Mouse (Mus musculus) myocyte (in vitro differentiated cells): ENCODE data around the gene Prkca. TPM values are rescaled to one million over a fixed set of nuclear protein-coding genes. Genes with fewer than 3 reads are reported as not detected.

Experiments used
- H3K27me3 ChIP-seq: one replicate; pipeline ENCODE4 v1.6.1; 2011; ENCODE audit not compliant: control insufficient read depth, insufficient read depth, insufficient read length
- H3K36me3 ChIP-seq: one replicate; pipeline ENCODE4 v1.6.1; 2011; ENCODE audit not compliant: control insufficient read depth, insufficient read depth
- H3K4me2 ChIP-seq: one replicate; pipeline ENCODE4 v1.6.1; 2011; ENCODE audit warnings: low read depth, control low read depth
- H3K4me3 ChIP-seq: one replicate; pipeline ENCODE4 v1.5.1; 2011; ENCODE audit warnings: mild to moderate bottlenecking, control low read depth, moderate library complexity
- H3K79me2 ChIP-seq: one replicate; pipeline ENCODE4 v1.6.1; 2011; ENCODE audit not compliant: control insufficient read depth, insufficient read depth
- H3ac ChIP-seq: one replicate; pipeline ENCODE4 v1.6.1; 2011; ENCODE audit not compliant: control insufficient read depth, insufficient read length
- CEBPB ChIP-seq: IDR thresholded peaks from 2 replicates; pipeline ENCODE4 v1.6.1; 2011; ENCODE audit warnings: mild to moderate bottlenecking, moderate library complexity; ENCODE audit not compliant: poor library complexity, insufficient read depth, severe bottlenecking
- E2F4 ChIP-seq: IDR thresholded peaks from one replicate; pipeline ENCODE4 v1.6.1; 2011; ENCODE audit warnings: mild to moderate bottlenecking, control low read depth, moderate library complexity; ENCODE audit not compliant: insufficient read depth
- MAX ChIP-seq: IDR thresholded peaks from one replicate; pipeline ENCODE4 v1.6.1; 2011; ENCODE audit warnings: low read depth, mild to moderate bottlenecking, control low read depth
- MYOD1 ChIP-seq, 3 experiments: IDR thresholded peaks; one replicate each; pipeline ENCODE4 v1.6.1; 2011; ENCODE audit warnings: control low read depth in 2 of 3, low read depth in 2 of 3, mild to moderate bottlenecking in 2 of 3, moderate library complexity in 1 of 3; ENCODE audit not compliant: insufficient read length in 2 of 3, control insufficient read depth in 1 of 3
- MYOG ChIP-seq, 3 experiments: IDR thresholded peaks; one replicate each; pipeline ENCODE4 v1.6.1; 2011; ENCODE audit warnings: control low read depth in 2 of 3, low read depth in 2 of 3, mild to moderate bottlenecking in 2 of 3; ENCODE audit not compliant: insufficient read length in 2 of 3, control insufficient read depth in 1 of 3, insufficient read depth in 1 of 3
- POLR2A ChIP-seq: IDR thresholded peaks from one replicate; pipeline ENCODE4 v1.6.1; 2011; ENCODE audit warnings: low read depth, mild to moderate bottlenecking, control low read depth, moderate library complexity; ENCODE audit not compliant: insufficient read length
- POLR2AphosphoS2 ChIP-seq: IDR thresholded peaks from one replicate; pipeline ENCODE4 v1.6.1; 2011; ENCODE audit warnings: low read depth, control low read depth; ENCODE audit not compliant: insufficient read length
- REST ChIP-seq: IDR thresholded peaks from one replicate; pipeline ENCODE4 v1.6.1; 2011; ENCODE audit warnings: mild to moderate bottlenecking, control low read depth, moderate library complexity; ENCODE audit not compliant: insufficient read depth, insufficient read length
- SRF ChIP-seq: IDR thresholded peaks from one replicate; pipeline ENCODE4 v1.6.1; 2011; ENCODE audit warnings: low read depth; ENCODE audit not compliant: control insufficient read depth, insufficient read length
- TCF12 ChIP-seq: IDR thresholded peaks from one replicate; pipeline ENCODE4 v1.6.1; 2011; ENCODE audit warnings: mild to moderate bottlenecking, control low read depth; ENCODE audit not compliant: poor library complexity, insufficient read depth, severe bottlenecking
- TCF3 ChIP-seq: IDR thresholded peaks from one replicate; pipeline ENCODE4 v1.6.1; 2011; ENCODE audit warnings: low read depth, control low read depth; ENCODE audit not compliant: insufficient read length
- USF1 ChIP-seq: IDR thresholded peaks from one replicate; pipeline ENCODE4 v1.6.1; 2011; ENCODE audit warnings: low read depth, mild to moderate bottlenecking, control low read depth, moderate library complexity
- polyA plus RNA-seq: library from polyadenylated mRNA; unstranded; fragments of >200 nt; fragmentation: generic; extraction: Trizol; gene quantifications from one replicate; pipeline ENCODE4 v1.2.1, GENCODE M21; 2012; ENCODE audit warnings: missing spikeins

The Prkca gene
- polyA plus RNA-seq, 1 experiment, result 15.3 TPM

DNA sequence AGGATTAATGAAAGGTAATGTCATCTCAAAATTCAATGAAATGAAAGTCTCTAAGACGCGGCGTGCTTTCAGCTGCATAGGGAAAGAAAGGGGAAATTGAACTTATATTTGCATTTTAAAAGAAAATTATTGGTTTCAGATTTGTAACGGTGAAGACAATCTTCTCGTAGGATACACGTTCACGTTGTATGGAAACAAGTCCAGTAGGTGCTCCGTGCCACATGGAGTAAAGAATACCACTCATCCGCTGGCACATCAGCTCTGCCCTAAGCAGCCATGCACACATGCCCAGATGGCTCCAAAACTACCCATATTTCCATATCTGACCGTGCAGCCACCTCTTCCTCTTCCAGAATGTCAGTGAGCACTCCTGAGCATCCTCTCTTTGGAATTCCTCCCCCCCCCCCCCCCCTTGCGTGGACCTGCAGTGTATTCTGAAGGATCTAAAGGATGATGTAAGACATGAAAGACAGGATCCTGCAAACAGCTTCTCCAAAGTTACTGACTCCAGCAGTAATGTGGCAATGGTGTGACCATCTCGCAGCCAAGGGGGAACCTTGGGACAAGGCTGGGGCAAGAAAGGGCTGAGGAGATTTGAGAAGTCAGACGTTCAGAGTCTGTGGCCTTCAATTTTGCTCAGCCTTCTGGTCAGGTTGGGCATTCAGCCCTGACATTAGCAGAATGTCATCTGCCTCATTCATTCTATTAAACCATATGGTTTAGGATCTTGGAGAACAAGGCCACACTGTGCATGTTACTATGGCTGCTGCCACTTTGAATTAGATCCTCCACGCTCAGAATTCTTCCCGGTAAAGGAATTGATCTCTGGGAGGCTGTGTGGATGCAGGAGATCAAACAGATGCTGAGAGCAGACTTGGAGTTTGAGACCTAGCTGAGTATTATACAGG, 142.8 kb downstream of the Prkca start:
- Histone ChIP-seq H3K4me3 (no peak overlapping the region), H3K27me3 (no peaks in the 10 kb centered on the region), H3K36me3 (no peaks in the 10 kb centered on the region), H3K4me2 (no peak overlapping the region), H3ac (no peak overlapping the region), H3K79me2 (no peaks in the 10 kb centered on the region)
- TF ChIP-seq TCF3 (no peak), USF1 (no peak), E2F4 (no peak), SRF (no peak), MYOD1 (IDR thresholded peaks at IDR 0.05; ENCODE audit: control insufficient read depth in 1 of 3, insufficient read length in 2 of 3, low read depth in 2 of 3) (no peak), REST (no peak), TCF12 (no peak), CEBPB (no peak), POLR2A (no peak), MYOG (IDR thresholded peaks at IDR 0.05; ENCODE audit: control insufficient read depth in 1 of 3, insufficient read depth in 1 of 3, insufficient read length in 2 of 3, low read depth in 2 of 3) (no peak), MAX (no peak)

DNA sequence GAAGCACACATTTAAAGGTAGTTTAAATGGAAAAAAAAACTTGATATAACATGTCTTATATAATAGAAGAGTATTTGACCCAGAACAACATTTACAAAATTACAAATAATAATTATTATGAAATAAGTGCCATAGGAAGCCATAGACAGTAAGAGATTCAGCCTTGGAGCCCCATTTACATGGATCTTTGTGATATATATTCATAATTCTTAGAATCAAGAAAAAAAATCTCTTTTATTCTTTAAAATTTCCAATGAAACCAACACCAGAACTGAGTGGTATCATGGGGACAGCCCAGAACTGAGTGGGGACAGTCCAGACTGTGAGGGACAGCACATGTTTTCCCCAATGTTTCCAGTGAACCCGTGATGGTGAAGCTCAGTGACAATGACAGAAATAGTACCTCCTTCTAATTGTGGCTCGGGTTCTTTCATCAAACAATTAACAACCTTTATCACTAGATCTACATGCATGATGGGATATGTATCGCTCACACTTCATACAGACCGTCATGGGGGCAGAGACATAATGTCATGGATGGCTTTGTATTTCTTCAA, 144.2 kb downstream of the Prkca start:
- TF ChIP-seq REST, result no peak
- TF ChIP-seq POLR2A, result no peak
- no peak for TF ChIP-seq USF1
- Histone ChIP-seq H3K4me3 (no peak overlapping the region), H3K4me2 (no peak overlapping the region), H3K36me3 (no peaks in the 10 kb centered on the region), H3K27me3 (no peaks in the 10 kb centered on the region), H3ac (no peak overlapping the region), H3K79me2 (no peaks in the 10 kb centered on the region)

DNA sequence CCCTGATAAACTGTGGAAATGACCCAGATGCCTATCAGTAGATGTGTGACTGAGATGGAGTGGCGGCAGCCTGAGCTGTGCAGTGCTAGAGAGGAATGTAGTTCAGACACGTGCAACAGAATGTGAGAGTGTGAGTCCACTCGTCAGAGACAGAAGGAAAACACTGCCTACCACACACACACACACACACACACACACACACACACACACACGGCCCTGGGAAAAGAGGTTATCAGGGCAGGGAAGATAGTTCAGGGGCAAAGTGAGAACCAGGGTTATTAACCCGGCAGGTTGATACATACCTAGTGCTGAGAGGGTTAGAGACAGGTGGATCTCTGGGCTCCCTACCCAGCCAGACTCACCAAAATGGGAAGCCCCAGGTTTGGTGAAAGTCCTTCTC, 145.1 kb downstream of the Prkca start:
- Histone ChIP-seq H3K27me3 (no peaks in the 10 kb centered on the region), H3K79me2 (no peaks in the 10 kb centered on the region), H3K4me3 (no peak overlapping the region), H3ac (no peak overlapping the region), H3K4me2 (no peak overlapping the region), H3K36me3 (no peaks in the 10 kb centered on the region)
- no peak for TF ChIP-seq E2F4
- no peak for TF ChIP-seq TCF3
- TF ChIP-seq MAX, result no peak
- no peak for TF ChIP-seq MYOG (IDR thresholded peaks at IDR 0.05; ENCODE audit: control insufficient read depth in 1 of 3, insufficient read depth in 1 of 3, insufficient read length in 2 of 3, low read depth in 2 of 3)
- TF ChIP-seq SRF, result no peak
- no peak for TF ChIP-seq POLR2A
- no peak for TF ChIP-seq POLR2AphosphoS2
- no peak for TF ChIP-seq REST
- no peak for TF ChIP-seq MYOD1 (IDR thresholded peaks at IDR 0.05; ENCODE audit: control insufficient read depth in 1 of 3, insufficient read length in 2 of 3, low read depth in 2 of 3)
- no peak for TF ChIP-seq CEBPB
- TF ChIP-seq USF1, result no peak
- TF ChIP-seq TCF12, result no peak

DNA sequence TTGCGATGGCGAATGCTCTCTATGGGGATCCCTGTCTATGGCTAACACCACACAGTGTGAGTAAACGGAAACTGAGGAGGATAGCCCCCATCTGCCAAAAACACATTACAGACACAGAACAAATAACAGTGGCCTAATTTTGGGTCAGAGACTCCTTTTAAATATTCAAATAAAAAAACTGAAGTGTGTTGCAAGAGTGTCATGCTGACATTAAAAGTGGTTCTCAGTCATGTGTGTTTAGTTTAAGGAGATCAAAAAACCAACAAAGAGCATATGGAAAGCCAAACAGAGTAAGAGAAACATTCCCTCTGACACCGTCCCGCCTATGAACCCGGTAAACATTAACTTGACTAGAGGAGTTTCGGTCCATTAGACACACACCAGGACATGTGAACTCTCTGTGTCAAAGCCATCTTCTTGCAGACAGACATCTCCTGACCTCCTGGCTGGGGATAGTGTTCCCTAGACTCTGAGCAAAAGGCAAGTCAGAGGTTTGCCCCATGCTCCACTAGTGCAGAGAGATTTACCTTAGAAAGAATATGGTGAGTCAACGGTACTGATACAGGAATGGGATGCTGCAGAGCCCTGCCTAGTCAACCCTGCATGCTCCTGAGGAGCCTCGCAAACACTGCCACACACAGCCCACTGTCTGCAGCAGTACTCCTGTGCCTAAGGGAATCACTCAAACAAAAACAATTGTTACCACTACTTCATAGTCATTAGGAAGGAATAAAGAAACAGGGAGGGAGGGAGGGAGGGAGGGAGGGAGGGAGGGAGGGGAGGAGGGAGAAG, 146.1 kb downstream of the Prkca start:
- Histone ChIP-seq H3ac (no peak overlapping the region), H3K4me2 (no peak overlapping the region), H3K4me3 (no peak overlapping the region), H3K79me2 (no peaks in the 10 kb centered on the region), H3K36me3 (no peaks in the 10 kb centered on the region), H3K27me3 (no peaks in the 10 kb centered on the region)
- TF ChIP-seq MYOG (IDR thresholded peaks at IDR 0.05; ENCODE audit: control insufficient read depth in 1 of 3, insufficient read depth in 1 of 3, insufficient read length in 2 of 3, low read depth in 2 of 3), result no peak
- TF ChIP-seq TCF3, result no peak
- TF ChIP-seq TCF12, result no peak
- TF ChIP-seq USF1, result no peak
- no peak for TF ChIP-seq CEBPB
- TF ChIP-seq MAX, result no peak
- TF ChIP-seq MYOD1 (IDR thresholded peaks at IDR 0.05; ENCODE audit: control insufficient read depth in 1 of 3, insufficient read length in 2 of 3, low read depth in 2 of 3), result no peak
